Mouse (Mus musculus) neural tube, embryonic 14.5 days (tissue): ENCODE results near the gene Atp1b4. TPM values are rescaled to one million over a fixed set of nuclear protein-coding genes. Genes with fewer than 3 reads are reported as not detected.
A peak's percentile ranks its signal among the peaks of the same experiment; 100 is the strongest.

ENCODE experiments used
- ATAC-seq: fragments of 200-750 bp; cut with Nextera tagmentation; 2 replicates; pipeline ENCODE4 v1.8.0; 2017; ENCODE audit warnings: low read depth, mild to moderate bottlenecking, moderate TSS enrichment, moderate library complexity
- H3K27ac ChIP-seq: fragments of 300-500 bp; sonication (generic); 2 replicates; pipeline ENCODE4 v1.5.1; 2014; ENCODE audit warnings: low read depth, mild to moderate bottlenecking, control low read depth, low read length, moderate library complexity, mixed read lengths
- H3K27me3 ChIP-seq: fragments of 300-500 bp; sonication (generic); 2 replicates; pipeline ENCODE4 v1.6.1; 2014; ENCODE audit warnings: low read length; ENCODE audit not compliant: control insufficient read depth, insufficient read depth
- H3K36me3 ChIP-seq: fragments of 300-500 bp; sonication (generic); 2 replicates; pipeline ENCODE4 v1.6.1; 2014; ENCODE audit warnings: low read length, mixed read lengths; ENCODE audit not compliant: control insufficient read depth, insufficient read depth
- H3K4me1 ChIP-seq: fragments of 300-500 bp; sonication (generic); 2 replicates; pipeline ENCODE4 v1.6.1; 2014; ENCODE audit warnings: low read length; ENCODE audit not compliant: control insufficient read depth, insufficient read depth
- H3K4me2 ChIP-seq: fragments of 300-500 bp; sonication (generic); 2 replicates; pipeline ENCODE4 v1.6.1; 2014; ENCODE audit warnings: mild to moderate bottlenecking, low read depth, low read length, control low read depth
- H3K4me3 ChIP-seq: fragments of 300-500 bp; sonication (generic); 2 replicates; pipeline ENCODE4 v1.5.1; 2014; ENCODE audit warnings: low read depth, low read length, control low read depth, mixed read lengths
- H3K9ac ChIP-seq: fragments of 300-500 bp; sonication (generic); replicated peaks from 2 replicates; pipeline ENCODE4 v1.6.1; 2014; ENCODE audit warnings: low read depth, mild to moderate bottlenecking, control low read depth, low read length, mixed read lengths
- H3K9me3 ChIP-seq: fragments of 300-500 bp; sonication (generic); 2 replicates; pipeline ENCODE4 v1.6.1; 2016; ENCODE audit warnings: low read length; ENCODE audit not compliant: control insufficient read depth
- WGBS: fragments of 180-500 bp; shearing (Covaris S2); extraction: QIAGEN DNeasy Blood & Tissue Kit; methylation state at CpG from one replicate; pipeline ENCODE4 v1.1.7; 2014; 5-methylcytosine and 5-hydroxymethylcytosine counted together
- polyA plus RNA-seq: library from polyadenylated mRNA; unstranded; fragments of >200 nt; fragmentation: Nextera tagmentation; extraction: Ambion mirVana; gene quantifications from 2 replicates; pipeline ENCODE4 v1.2.1, GENCODE M21; 2014

Atp1b4 gene
- 0.15 TPM in 1 of 2 replicates, not detected in the other for polyA plus RNA-seq

DNA sequence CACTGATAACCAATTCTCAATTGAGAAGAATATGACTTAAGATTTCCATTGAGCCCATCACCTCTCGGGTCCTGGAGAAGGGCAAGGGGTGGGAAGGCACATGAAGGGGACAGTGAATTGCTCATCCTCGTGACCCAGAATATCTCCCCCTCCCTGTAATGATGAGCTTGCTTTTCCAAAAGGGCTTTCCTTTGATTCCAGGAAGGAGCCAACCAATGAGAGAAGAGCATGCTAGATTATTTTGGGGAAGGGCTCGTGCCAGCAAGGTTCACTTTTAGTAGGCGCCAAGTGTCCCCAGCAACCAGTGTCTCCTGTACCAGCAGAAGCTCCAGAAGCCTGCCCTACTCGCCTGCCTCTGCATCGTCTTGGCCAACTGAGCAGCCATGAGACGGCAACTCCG lies at the start of gene Atp1b4:
Gene Atp1b4, plus strand, starts transcription at position 301 of the 400 bp plus-strand sequence.
- H3K36me3 ChIP-seq, result no peaks in the 10 kb centered on the region
- H3K4me3 ChIP-seq, result no peak within 1 kb of the TSS
- no peak for ATAC-seq
- no peak within 1 kb of the TSS for H3K27ac ChIP-seq
- H3K4me1 ChIP-seq, result no peaks in the 10 kb centered on the region
- WGBS, result 89% methylated on average over 8 of the region's 8 CpGs
- H3K27me3 ChIP-seq, result no peaks in the 10 kb centered on the region
- H3K9me3 ChIP-seq, result no peaks in the 10 kb centered on the region
- H3K9ac ChIP-seq, result no peak within 1 kb of the TSS
- no peak within 1 kb of the TSS for H3K4me2 ChIP-seq

DNA sequence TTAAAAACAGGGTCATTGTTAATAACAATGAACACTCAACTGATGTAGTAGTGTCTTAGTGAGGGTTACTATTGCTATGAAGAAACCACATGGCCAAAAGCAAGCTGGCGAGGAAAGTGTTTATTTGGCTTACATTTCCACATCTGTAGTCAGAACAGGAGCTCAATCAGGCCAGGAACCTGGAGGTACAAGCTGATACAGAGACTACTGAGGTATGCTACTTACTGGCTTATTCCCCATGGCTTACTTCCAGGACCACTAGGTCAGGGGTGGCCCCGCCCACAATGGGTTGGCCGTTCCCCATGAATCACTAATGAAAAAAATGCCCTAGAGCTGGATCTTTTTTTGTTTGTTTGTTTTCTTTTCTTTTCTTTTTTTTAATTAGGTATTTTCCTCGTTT lies 7.4 kb upstream of the Atp1b4 start:
- Histone ChIP-seq H3K9ac (no peak overlapping the region), H3K4me1 (no peaks in the 10 kb centered on the region), H3K36me3 (no peaks in the 10 kb centered on the region), H3K4me2 (no peak overlapping the region), H3K27ac (no peak overlapping the region), H3K4me3 (no peak overlapping the region), H3K9me3 (no peaks in the 10 kb centered on the region), H3K27me3 (no peaks in the 10 kb centered on the region)
- no peak for ATAC-seq
- WGBS, result 71% methylated on average over 4 of the region's 4 CpGs

DNA sequence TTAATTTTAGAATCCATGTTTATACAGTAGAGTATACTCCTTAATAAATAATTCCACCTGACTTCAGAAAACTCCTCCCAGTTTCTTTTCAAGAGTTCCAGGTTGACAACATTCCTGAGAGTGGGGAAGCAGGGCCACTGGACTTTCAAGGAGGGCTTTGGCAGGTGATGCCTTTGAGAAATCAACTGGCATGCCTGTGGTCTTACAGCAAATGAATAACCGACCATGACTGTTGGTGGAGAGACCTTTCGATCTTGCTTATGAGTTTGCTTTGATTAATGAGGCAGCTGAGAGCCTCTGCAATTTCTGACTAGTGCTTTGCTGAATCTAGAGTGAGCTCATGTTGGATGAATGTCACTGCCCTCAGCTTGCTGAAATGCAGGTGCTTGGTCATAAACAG lies 4.9 kb upstream of the Atp1b4 start:
- no peak overlapping the region for H3K27ac ChIP-seq
- no peaks in the 10 kb centered on the region for H3K4me1 ChIP-seq
- H3K4me3 ChIP-seq, result no peak overlapping the region
- H3K9me3 ChIP-seq, result no peaks in the 10 kb centered on the region
- 74% methylated on average over 2 of the region's 2 CpGs for WGBS
- H3K9ac ChIP-seq, result no peak overlapping the region
- no peaks in the 10 kb centered on the region for H3K27me3 ChIP-seq
- H3K4me2 ChIP-seq, result no peak overlapping the region
- no peak for ATAC-seq
- H3K36me3 ChIP-seq, result no peaks in the 10 kb centered on the region

DNA sequence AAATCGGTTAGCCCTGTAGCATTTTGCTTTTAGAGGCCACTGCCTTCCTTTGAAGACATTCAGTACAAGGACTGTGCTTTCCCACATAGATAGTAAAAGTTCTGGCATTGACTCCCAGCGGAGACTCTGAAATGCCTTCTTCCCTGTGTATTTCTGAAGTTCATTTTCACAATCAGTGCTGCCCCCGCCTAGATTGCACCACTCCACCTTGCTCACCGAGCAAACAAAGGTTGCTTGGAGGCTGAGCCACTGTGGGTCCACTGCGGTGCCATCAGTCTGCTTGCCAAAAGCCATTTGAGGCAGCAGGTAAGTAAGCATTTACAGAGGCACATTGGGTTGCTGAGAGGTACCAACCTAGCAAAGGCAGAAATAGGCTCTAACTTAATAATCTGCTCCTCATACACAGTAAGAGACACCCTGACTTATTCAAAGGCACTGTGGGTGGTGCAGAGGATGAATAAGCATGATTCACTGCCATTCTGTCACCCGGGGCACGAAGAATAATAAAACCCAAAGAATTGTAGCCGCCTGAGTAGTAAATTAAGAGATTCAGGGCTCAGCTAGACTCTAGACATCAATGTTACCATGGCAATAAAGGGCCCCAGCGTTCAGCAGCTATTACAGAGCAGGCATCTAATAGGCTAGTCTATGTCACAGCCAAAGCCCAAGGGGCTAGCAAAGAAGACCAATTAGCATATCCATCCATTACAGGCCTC lies 2.9 kb upstream of the Atp1b4 start:
- H3K4me1 ChIP-seq, result no peaks in the 10 kb centered on the region
- no peak overlapping the region for H3K4me2 ChIP-seq
- no peaks in the 10 kb centered on the region for H3K9me3 ChIP-seq
- 29% methylated on average over 9 of the region's 9 CpGs for WGBS
- no peak overlapping the region for H3K4me3 ChIP-seq
- no peaks in the 10 kb centered on the region for H3K27me3 ChIP-seq
- no peaks in the 10 kb centered on the region for H3K36me3 ChIP-seq
- H3K9ac ChIP-seq, result no peak overlapping the region
- peak overlapping the region; percentile 67 for H3K27ac ChIP-seq
- ATAC-seq, result peak; percentile 98

DNA sequence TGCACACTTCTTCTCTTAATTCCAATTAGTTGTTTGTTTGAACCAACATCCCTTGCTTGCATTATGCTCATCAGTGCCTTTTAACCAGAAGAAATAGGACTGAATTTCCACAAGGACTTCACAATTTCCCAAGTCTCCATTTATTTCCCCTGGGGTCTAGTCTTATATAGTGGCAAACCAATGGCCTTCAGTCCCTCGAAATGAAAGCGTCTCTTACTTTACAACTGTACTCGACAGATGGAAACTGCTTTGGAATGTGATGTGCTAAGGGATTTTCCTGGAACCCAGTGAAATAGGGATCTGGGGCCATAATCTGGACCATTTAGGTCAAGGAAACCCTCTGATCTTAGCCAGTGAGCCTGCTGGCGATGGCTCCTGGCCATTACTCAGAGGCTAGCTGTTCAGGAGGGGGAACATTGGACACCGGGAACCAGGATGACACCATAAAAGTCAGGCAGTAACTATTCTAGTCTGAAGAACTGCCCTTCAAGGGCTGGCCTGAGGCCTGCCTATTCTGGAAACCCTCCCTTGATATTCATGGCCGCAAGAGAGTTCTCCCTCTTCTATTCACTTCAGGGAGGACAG lies 2.3 kb upstream of the Atp1b4 start:
- Histone ChIP-seq H3K27me3 (no peaks in the 10 kb centered on the region), H3K36me3 (no peaks in the 10 kb centered on the region), H3K4me2 (no peak overlapping the region), H3K9me3 (no peaks in the 10 kb centered on the region), H3K9ac (no peak overlapping the region), H3K27ac (peak overlapping the region; percentile 67), H3K4me3 (no peak overlapping the region), H3K4me1 (no peaks in the 10 kb centered on the region)
- ATAC-seq, result peak; percentile 56
- WGBS, result 30% methylated on average over 6 of the region's 6 CpGs

DNA sequence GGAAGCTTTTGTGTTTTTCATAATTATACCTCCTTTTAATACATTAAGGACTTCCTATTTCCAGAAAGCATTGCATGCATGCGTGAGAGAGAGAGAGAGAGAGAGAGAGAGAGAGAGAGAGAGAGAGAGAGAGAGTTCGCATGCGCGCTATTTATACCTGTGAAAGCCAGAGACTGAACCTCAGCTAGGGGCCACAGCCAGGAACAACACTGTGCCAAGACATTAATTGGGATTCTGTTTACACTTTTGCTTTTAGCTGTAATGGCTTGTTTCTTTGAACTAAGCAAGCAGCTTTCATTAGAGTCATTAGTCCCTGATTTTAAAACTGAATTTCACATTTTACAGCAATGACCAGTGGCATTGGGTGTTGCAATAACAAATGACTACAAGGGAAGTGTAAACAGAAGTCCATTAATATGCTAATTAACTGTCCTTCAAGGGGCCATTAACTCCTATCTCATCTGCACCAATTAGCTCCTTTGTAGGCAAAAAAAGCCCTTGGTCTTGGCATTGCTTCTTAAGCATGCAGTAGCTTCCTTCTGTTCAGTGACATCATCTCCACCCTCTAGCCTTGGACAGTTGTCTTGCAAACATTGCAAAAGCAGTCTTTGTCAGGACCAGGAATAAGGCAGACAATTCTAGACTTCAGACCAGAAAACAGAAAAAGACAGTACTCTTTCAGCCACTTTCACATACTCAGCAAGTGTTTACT lies 14.9 kb downstream of the Atp1b4 start:
- Histone ChIP-seq H3K4me1 (no peaks in the 10 kb centered on the region), H3K9ac (no peak overlapping the region), H3K4me2 (no peak overlapping the region), H3K27me3 (no peaks in the 10 kb centered on the region), H3K9me3 (no peaks in the 10 kb centered on the region), H3K4me3 (no peak overlapping the region), H3K36me3 (no peaks in the 10 kb centered on the region), H3K27ac (no peak overlapping the region)
- ATAC-seq, result peak; percentile 41; the same call in 1 of the 2 replicates
- WGBS, result 38% methylated on average over 4 of the region's 4 CpGs

DNA sequence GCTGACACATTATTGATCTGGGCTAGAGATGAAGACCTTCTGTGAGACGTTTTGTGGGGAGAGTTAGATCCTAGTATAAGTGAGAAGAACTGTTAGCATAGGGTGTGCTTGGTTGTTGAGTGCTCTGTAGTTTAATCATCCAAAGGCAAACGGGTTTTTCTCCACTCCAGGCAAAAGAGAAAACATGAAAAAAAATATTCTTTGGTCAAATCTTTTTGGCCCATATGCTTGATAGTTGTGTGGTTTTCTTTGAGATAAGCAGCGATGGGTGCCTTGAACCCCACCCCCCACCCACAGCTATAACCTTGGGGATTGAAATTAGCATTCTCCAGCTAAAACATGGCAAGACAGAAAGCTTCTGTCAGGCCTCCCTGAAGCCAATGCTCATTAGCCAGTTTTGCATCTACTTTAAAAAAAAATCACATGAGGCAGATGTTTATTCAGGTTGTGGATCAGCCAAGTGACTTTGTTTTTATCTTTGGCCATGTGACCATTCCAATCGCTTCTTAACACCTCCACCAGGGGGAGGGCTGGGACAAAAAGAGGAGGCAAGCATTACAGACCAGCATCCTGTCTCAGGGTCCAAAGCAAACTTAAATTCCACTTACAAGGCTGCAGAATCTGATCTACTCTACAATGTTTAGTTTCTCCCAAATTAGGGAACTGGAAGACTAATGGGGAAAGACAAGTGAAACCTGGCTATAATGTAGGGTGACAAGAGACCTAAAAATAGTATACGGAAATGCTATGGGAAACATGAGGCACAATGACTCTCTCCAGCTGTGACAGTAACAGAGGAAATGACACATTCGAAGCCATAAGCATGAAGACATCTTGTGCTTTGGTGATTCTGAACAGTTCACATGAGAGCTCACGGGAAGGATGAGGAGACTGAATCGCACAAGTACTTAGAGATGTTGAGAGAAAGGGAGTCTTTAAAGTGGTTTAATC lies 18.6 kb downstream of the Atp1b4 start:
- Histone ChIP-seq H3K9me3 (no peaks in the 10 kb centered on the region), H3K4me3 (no peak overlapping the region), H3K27ac (no peak overlapping the region), H3K36me3 (no peaks in the 10 kb centered on the region), H3K27me3 (no peaks in the 10 kb centered on the region), H3K4me2 (no peak overlapping the region), H3K9ac (no peak overlapping the region), H3K4me1 (no peaks in the 10 kb centered on the region)
- ATAC-seq, result no peak
- WGBS, result 67% methylated on average over 8 of the region's 8 CpGs

DNA sequence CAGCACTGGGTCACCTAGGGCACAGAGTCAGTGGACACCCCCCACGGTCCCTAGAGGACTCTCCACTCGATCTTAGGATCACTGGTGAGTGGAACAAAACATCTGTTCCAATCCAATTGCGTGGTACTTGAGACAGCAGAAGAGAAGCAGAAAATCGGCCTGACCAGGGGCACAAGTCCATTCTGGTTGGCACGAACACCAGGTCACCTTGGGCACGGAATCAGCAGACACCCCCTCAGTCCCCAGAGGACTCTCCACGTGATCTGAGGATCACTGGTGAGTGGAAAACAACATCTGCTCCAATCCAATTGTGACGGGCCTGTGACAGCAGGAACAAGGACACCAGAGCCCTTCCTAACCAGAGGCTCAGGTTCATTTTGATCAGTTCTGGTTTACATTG lies 46.0 kb downstream of the Atp1b4 start:
- Histone ChIP-seq H3K4me1 (no peaks in the 10 kb centered on the region), H3K27me3 (no peaks in the 10 kb centered on the region), H3K27ac (no peak overlapping the region), H3K4me2 (no peak overlapping the region), H3K9me3 (no peaks in the 10 kb centered on the region), H3K36me3 (no peaks in the 10 kb centered on the region), H3K9ac (no peak overlapping the region), H3K4me3 (no peak overlapping the region)
- no peak for ATAC-seq
- 72% methylated on average over 8 of the region's 8 CpGs for WGBS
